Mouse (Mus musculus) liver, embryonic 13.5 days (tissue): Measurements from ENCODE around the gene Dnaic1. TPM values are rescaled to one million over a fixed set of nuclear protein-coding genes. Genes with fewer than 3 reads are reported as not detected.

Experiments used
- ATAC-seq: fragments of 200-750 bp; cut with Nextera tagmentation; 2 replicates; pipeline ENCODE4 v1.8.0; 2017; ENCODE audit warnings: low read depth, mild to moderate bottlenecking, moderate number of reproducible peaks, moderate library complexity
- DNase-seq: peaks from one replicate; pipeline ENCODE4 v3.0.0; 2022
- H3K27ac ChIP-seq: fragments of 300-500 bp; sonication (generic); 2 replicates; pipeline ENCODE4 v1.5.1; 2015; ENCODE audit warnings: moderate library complexity, mild to moderate bottlenecking, inconsistent platforms
- H3K27me3 ChIP-seq: fragments of 300-500 bp; sonication (generic); 2 replicates; pipeline ENCODE4 v1.6.1; 2015; ENCODE audit warnings: mild to moderate bottlenecking, inconsistent platforms
- H3K36me3 ChIP-seq: fragments of 300-500 bp; sonication (generic); 2 replicates; pipeline ENCODE4 v1.6.1; 2015; ENCODE audit warnings: mild to moderate bottlenecking, inconsistent platforms
- H3K4me1 ChIP-seq: fragments of 300-500 bp; sonication (generic); replicated peaks from 2 replicates; pipeline ENCODE4 v1.6.1; 2015; ENCODE audit warnings: inconsistent platforms
- H3K4me2 ChIP-seq: fragments of 300-500 bp; sonication (generic); 2 replicates; pipeline ENCODE4 v1.6.1; 2015; ENCODE audit warnings: inconsistent platforms, mild to moderate bottlenecking, moderate library complexity
- H3K4me3 ChIP-seq: fragments of 300-500 bp; sonication (generic); replicated peaks from 2 replicates; pipeline ENCODE4 v1.5.1; 2015; ENCODE audit warnings: mild to moderate bottlenecking, inconsistent platforms
- H3K9ac ChIP-seq: fragments of 300-500 bp; sonication (generic); 2 replicates; pipeline ENCODE4 v1.6.1; 2015; ENCODE audit warnings: mild to moderate bottlenecking, inconsistent platforms
- H3K9me3 ChIP-seq: fragments of 300-500 bp; sonication (generic); replicated peaks from 2 replicates; pipeline ENCODE4 v1.6.1; 2016; ENCODE audit warnings: inconsistent platforms
- WGBS: fragments of 180-500 bp; shearing (Covaris S2); methylation state at CpG from one replicate; pipeline ENCODE4 v1.1.7; 2015; ENCODE audit not compliant: insufficient replicate concordance; 5-methylcytosine and 5-hydroxymethylcytosine counted together
- polyA plus RNA-seq: library from polyadenylated mRNA; unstranded; fragments of >200 nt; fragmentation: Nextera tagmentation; extraction: Ambion mirVana; gene quantifications from 2 replicates; pipeline ENCODE4 v1.2.1, GENCODE M21; 2015

The Dnaic1 gene
- polyA plus RNA-seq, 1 experiment from 2014 or later: 1.4 TPM

DNA sequence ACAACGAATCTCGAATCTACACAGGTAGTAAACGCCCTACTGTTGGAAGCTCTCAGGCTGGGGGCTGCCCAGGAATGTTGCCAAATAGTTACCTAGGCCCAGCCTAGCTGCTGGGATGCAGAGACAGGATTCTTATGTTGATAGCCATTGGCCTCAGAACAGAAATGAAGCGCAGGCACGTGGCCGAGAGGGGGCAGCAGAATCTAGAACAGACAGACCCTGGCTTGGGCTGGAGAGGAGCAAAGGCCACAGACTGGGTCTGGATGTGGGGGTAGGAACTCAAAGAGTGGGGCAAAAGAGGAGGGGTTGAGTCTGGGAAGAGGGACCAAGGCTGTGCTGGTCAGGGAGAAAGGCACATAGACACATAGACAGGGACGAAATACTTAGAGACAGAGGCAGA is 84.6 kb downstream of the Dnaic1 start:
- Histone ChIP-seq H3K9me3 (no peaks in the 10 kb centered on the region), H3K27me3 (peaks cover 12% of the 10 kb centered on the region; the same call in 1 of the 2 replicates), H3K9ac (no peak overlapping the region), H3K4me1 (peaks cover 18% of the 10 kb centered on the region), H3K36me3 (no peaks in the 10 kb centered on the region), H3K4me3 (no peak overlapping the region), H3K27ac (no peak overlapping the region), H3K4me2 (no peak overlapping the region)
- ATAC-seq (peak; percentile 39; the same call in 1 of the 2 replicates), DNase-seq (no peak)
- 18% methylated on average over 7 of the region's 7 CpGs for WGBS

DNA sequence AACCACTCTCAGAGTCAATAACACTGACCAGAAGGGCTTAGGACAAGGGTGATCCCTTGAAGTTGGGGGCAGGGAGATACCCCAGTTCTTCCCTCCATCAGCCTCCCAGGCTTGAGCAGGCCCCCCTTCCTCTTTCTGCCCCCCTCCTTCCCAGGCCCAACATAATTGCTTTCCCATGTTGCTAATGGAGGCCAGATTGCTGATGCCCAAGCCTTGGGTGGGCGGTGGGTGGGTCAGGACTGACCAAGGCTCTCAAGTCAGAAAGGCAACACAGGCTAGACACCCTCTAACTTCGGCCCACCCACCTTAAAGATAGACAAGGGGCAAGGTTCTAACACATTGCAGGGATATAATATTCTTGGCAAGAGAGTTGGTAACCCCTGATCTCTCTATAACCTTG is 86.0 kb downstream of the Dnaic1 start:
- 52% methylated on average over 2 of the region's 2 CpGs for WGBS
- Histone ChIP-seq H3K9me3 (no peaks in the 10 kb centered on the region), H3K9ac (no peak overlapping the region), H3K4me1 (peaks cover 17% of the 10 kb centered on the region), H3K27me3 (peaks cover 24% of the 10 kb centered on the region; the same call in 1 of the 2 replicates), H3K27ac (no peak overlapping the region), H3K4me2 (no peak overlapping the region), H3K4me3 (no peak overlapping the region), H3K36me3 (no peaks in the 10 kb centered on the region)
- DNase-seq (no peak), ATAC-seq (no peak)

DNA sequence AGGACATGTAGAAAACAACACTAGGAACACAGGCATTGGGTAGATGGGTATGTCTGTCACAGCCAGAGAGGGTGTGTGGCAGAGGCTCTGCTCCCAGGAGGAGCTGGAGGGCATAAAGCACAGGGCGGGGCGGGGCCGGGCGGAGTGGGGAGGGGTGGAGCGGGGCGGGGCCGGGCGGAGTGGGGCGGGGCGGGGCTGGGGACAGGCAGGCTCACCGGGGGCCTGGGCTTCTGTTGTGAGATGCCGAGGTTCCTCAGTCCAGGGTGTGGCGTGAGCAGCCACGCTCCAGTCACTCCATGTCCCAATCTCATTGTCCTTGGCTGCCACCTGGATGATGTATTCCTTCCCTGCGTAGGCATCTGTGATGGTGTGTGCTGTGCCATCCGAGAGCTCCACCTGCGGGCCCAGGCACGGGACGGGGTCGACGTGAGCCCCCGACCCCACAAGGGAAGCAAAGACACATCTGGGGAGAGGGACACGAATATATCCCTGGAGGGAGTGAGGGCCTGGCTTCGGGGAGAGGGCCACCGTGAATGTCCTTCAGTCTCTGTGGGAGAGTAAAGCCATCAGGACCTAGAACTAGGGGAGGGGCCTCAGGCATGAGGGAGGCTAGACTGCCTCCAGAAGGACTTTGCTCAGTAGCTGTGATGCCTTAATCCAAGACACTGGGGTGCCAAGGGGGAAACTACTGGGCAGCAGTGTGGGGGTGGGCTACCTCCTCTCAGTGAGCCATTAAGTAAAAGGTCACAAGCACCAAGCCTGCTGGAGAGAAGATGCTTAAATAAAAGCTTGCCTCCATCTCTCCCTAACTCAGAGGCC is 89.2 kb downstream of the Dnaic1 start:
- Histone ChIP-seq H3K9me3 (no peaks in the 10 kb centered on the region), H3K4me1 (peaks cover 21% of the 10 kb centered on the region), H3K9ac (no peak overlapping the region), H3K27ac (no peak overlapping the region), H3K4me3 (no peak overlapping the region), H3K27me3 (peaks cover 36% of the 10 kb centered on the region), H3K36me3 (no peaks in the 10 kb centered on the region), H3K4me2 (0 out of 2 replicates have a peak overlapping the region, but pooled peaks have one; percentile 2)
- DNase-seq: no peak
- ATAC-seq: peak; percentile 24; the same call in 1 of the 2 replicates
- WGBS: 10% methylated on average over 24 of the region's 25 CpGs

DNA sequence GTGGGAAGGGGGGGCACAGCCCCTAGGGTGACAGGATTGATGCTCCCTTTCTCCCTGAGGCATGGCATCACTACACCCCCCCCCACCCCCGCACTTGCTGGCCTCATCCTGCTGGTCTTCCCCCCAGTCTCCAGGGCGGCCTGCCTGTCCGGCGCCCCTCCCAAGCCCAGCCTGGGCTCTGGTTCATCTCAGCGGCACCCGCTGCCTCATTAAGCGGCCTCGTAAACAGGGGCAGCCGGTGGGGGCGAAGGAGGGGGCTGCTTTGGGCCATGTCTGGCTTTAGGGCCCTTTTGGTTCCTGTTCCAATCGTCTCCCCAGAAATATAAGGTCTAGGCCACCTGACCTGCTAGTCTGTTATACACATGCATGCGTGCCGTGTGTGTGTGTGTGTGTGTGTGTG is 90.0 kb downstream of the Dnaic1 start:
- 58% methylated on average over 13 of the region's 13 CpGs for WGBS
- DNase-seq (no peak), ATAC-seq (no peak)
- Histone ChIP-seq H3K4me1 (peaks cover 15% of the 10 kb centered on the region), H3K9ac (no peak overlapping the region), H3K27ac (no peak overlapping the region), H3K27me3 (peaks cover 44% of the 10 kb centered on the region), H3K4me3 (no peak overlapping the region), H3K9me3 (no peaks in the 10 kb centered on the region), H3K36me3 (no peaks in the 10 kb centered on the region), H3K4me2 (no peak overlapping the region)

DNA sequence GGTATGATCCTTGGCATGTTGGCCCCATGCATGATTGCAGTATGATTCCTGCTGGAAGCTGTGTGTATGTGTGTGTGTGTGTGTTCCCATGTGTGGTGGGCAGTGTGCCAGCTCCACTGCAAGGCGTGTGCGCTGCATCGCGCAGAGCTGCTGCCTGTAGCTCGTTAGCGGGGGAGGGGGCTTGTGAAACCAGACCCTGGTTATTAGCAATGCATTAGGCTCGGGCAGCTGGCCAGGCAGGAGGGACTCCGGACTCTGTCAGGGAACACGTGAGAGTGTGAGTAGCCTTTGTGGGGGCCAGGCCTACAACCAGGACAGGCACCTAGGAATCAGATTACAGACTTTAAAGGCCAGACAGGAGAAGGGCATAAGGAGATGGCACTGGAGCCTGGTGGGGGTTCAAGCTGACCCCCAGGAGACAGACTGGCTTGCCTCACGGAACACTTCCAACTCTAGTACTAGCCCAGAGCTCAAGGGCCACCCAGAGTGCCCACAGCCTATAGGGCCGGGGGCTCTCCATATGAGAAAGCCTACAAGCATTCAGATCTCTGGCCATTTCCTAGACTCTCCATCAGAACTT is 91.4 kb downstream of the Dnaic1 start:
- H3K9me3 ChIP-seq: no peaks in the 10 kb centered on the region
- ATAC-seq (peak; percentile 62), DNase-seq (no peak)
- H3K27me3 ChIP-seq: peaks cover 54% of the 10 kb centered on the region
- H3K27ac ChIP-seq: peak overlapping the region; percentile 15; the same call in 1 of the 2 replicates
- 56% methylated on average over 11 of the region's 11 CpGs for WGBS
- no peak overlapping the region for H3K9ac ChIP-seq
- no peaks in the 10 kb centered on the region for H3K36me3 ChIP-seq
- H3K4me3 ChIP-seq: no peak overlapping the region
- peaks cover 27% of the 10 kb centered on the region for H3K4me1 ChIP-seq
- H3K4me2 ChIP-seq: no peak overlapping the region

DNA sequence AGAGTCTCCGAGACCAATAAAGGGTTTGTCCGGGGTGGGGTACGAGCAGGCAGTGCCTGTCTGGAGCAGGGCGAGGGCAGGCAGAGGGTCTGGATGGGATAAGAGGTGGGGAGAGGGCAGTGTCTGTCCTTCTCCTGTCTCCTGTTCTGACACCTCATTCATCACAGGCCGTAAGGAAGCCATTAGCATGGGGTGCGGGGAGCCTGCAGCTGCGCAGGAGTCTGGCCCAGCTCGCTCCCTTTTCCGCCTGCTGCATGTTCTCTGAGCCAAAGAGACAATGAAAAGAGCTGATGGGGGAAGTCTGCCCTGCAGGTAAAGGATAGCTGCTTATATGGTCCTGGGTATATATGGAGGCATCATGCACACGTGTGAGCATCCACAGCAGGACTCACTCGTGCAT is 93.1 kb downstream of the Dnaic1 start:
- DNase-seq (no peak), ATAC-seq (no peak)
- Histone ChIP-seq H3K4me3 (no peak overlapping the region), H3K4me2 (no peak overlapping the region), H3K9me3 (no peaks in the 10 kb centered on the region), H3K4me1 (peaks cover 27% of the 10 kb centered on the region), H3K9ac (no peak overlapping the region), H3K27ac (no peak overlapping the region), H3K36me3 (no peaks in the 10 kb centered on the region), H3K27me3 (peaks cover 50% of the 10 kb centered on the region)
- 63% methylated on average over 11 of the region's 11 CpGs for WGBS

DNA sequence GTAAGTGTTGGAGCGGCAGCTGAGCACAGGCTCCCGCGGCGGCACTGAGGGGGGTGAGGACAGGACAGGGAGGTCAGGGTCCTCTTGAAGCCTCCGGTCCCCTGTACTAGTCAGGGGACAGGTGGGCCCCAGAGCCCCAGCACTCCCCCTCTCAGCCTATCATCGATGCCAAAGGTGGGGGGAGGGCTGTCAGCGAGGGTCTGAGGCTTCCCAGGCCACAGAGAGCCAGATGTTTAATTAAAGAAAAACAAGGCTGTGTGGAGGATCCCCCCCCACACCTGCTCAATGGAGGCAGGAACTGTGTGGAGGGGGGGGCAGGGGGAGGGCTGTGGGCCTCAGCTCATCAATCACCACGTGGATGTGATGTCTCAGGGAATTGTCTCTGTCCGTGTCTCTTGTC is 94.0 kb downstream of the Dnaic1 start:
- Histone ChIP-seq H3K9me3 (no peaks in the 10 kb centered on the region), H3K27ac (no peak overlapping the region), H3K4me1 (peaks cover 20% of the 10 kb centered on the region), H3K4me3 (no peak overlapping the region), H3K27me3 (peaks cover 48% of the 10 kb centered on the region), H3K4me2 (no peak overlapping the region), H3K9ac (no peak overlapping the region), H3K36me3 (no peaks in the 10 kb centered on the region)
- DNase-seq (no peak), ATAC-seq (no peak)
- WGBS: 39% methylated on average over 9 of the region's 9 CpGs

DNA sequence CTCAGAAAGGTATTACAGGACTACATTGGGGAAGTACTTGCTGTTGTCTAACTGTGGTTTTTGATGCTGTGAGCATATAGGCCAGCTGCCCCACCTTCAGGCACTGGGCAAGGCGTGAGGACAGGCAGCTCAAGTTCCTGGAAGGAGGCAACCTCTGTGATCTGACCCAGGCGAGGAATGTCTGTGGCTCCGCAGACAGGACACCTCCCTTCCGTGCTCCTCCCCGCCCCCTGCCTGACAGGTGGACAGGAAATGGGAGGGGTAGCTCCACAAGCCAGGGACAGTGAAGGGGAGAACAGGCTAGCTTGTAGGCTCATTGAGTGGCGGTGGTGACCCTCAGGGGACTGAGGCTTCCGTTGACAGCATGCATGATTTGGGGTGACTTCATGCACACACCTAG is 95.0 kb downstream of the Dnaic1 start:
- Histone ChIP-seq H3K27ac (no peak overlapping the region), H3K4me3 (no peak overlapping the region), H3K9me3 (no peaks in the 10 kb centered on the region), H3K4me2 (no peak overlapping the region), H3K36me3 (no peaks in the 10 kb centered on the region), H3K4me1 (peaks cover 15% of the 10 kb centered on the region), H3K27me3 (peaks cover 45% of the 10 kb centered on the region), H3K9ac (no peak overlapping the region)
- ATAC-seq: no peak
- DNase-seq: no peak
- WGBS: 25% methylated on average over 7 of the region's 7 CpGs

DNA sequence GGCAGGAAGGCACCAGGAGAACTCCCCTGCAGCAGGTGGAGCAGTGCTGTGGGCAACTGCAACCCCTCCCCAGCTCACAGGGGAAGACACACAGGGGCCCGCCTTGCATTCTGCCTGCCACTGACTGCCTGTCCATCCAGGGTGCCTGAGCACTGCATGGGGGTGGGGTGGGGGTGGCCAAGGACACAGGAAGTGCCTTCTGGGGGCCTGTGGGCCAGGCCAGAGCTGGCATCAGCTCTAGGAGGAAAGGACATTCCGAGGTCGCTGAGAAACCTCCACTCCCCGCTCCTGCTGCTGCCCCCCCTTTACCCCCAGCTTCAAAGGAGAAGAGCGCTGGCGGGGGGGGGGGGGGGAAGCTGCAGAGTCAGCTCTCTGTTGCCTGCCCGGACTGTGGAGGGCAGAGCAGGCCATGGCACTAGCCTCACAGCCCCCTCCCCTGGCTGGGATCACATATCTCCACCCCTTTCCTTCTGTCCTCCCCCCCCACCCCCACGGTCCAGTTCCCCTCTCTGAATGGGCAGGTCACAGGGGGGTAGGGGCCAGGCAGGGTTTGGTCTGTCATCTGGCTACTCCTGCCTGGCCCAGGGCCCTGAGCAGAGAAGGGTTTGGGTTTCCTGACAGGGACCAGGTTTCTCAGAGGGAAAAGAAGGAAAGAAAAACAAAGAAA is 95.6 kb downstream of the Dnaic1 start:
- peaks cover 39% of the 10 kb centered on the region; the same call in 1 of the 2 replicates for H3K27me3 ChIP-seq
- no peak overlapping the region for H3K9ac ChIP-seq
- no peak for DNase-seq
- ATAC-seq: no peak
- H3K4me2 ChIP-seq: no peak overlapping the region
- H3K4me3 ChIP-seq: no peak overlapping the region
- no peaks in the 10 kb centered on the region for H3K9me3 ChIP-seq
- H3K27ac ChIP-seq: no peak overlapping the region
- WGBS: 21% methylated on average over 5 of the region's 8 CpGs
- H3K4me1 ChIP-seq: peaks cover 15% of the 10 kb centered on the region
- H3K36me3 ChIP-seq: no peaks in the 10 kb centered on the region

DNA sequence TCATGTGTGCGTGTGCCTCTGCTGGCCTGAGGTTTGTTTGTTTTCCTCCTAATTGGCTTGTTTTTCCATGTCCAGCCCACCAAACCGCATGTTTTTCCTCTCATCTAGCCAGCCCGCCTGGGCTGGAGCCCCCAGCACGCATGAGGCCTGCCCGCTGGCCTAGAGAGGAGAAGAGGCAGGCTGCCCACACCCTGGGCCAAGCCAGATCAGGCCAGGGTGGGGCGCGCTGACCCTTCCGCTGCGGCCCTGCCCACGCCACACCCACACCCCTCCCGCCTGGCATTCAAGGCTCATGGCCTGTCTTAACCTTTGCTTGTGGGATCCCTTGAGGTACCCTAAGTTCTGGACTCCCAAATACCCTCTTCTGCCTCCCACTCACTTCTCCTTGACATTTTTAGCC is 97.1 kb downstream of the Dnaic1 start:
- no peak for ATAC-seq
- Histone ChIP-seq H3K4me1 (peaks cover 11% of the 10 kb centered on the region; the same call in 1 of the 2 replicates), H3K36me3 (no peaks in the 10 kb centered on the region), H3K4me2 (no peak overlapping the region), H3K27ac (no peak overlapping the region), H3K9me3 (no peaks in the 10 kb centered on the region), H3K27me3 (peaks cover 37% of the 10 kb centered on the region; the same call in 1 of the 2 replicates), H3K9ac (no peak overlapping the region), H3K4me3 (no peak overlapping the region)
- DNase-seq: no peak
- WGBS: 73% methylated on average over 11 of the region's 11 CpGs

DNA sequence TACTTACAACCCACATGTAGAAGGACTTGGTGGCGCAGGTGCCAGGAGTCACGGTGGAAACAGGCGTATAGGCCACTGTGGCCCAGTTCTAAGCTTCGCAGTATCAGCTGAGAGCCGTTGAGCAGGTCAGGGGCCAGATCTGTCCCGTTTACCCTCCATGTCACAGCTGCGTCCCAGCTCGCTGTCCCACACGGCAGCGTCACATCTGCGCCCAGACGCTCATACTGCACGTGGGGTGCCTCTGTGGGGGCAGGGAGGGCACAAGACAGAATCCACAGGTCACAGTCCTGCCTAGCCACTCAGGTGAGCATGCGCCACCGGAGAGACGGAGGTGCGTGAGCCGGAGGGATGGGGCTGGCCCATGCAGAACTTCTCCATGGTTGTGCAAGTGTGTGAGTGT is 101.3 kb downstream of the Dnaic1 start:
- no peak overlapping the region for H3K4me2 ChIP-seq
- H3K36me3 ChIP-seq: no peaks in the 10 kb centered on the region
- H3K27ac ChIP-seq: no peak overlapping the region
- H3K9ac ChIP-seq: no peak overlapping the region
- 69% methylated on average over 18 of the region's 18 CpGs for WGBS
- H3K27me3 ChIP-seq: peaks cover 22% of the 10 kb centered on the region; the same call in 1 of the 2 replicates
- H3K4me1 ChIP-seq: no peaks in the 10 kb centered on the region
- no peak overlapping the region for H3K4me3 ChIP-seq
- no peaks in the 10 kb centered on the region for H3K9me3 ChIP-seq
- ATAC-seq (no peak), DNase-seq (no peak)
